Mouse (Mus musculus): ENCODE measurements around the gene Acsl6.

The Acsl6 gene

GRCm38 (mm10) chr11:54307139-54307816 lies 3.7 kb downstream of the Acsl6 start:
- peak; percentile 22 for DNase-seq (ENCODE audit: low spot score)

GRCm38 (mm10) chr11:54310588-54310987 lies 7.0 kb downstream of the Acsl6 start:
- no peak for DNase-seq (ENCODE audit: low spot score)

GRCm38 (mm10) chr11:54312021-54312420 lies 8.4 kb downstream of the Acsl6 start:
- DNase-seq (ENCODE audit: low spot score), result no peak

- DNase-seq (ENCODE audit: low spot score), result no peak
Measured at GRCm38 (mm10) chr11:54312603-54313002, 9.0 kb downstream of the Acsl6 start.

- DNase-seq (ENCODE audit: low spot score), result no peak
Measured at GRCm38 (mm10) chr11:54313391-54314360, 10.1 kb downstream of the Acsl6 start.

GRCm38 (mm10) chr11:54314740-54315139 lies 11.1 kb downstream of the Acsl6 start:
- DNase-seq (ENCODE audit: low spot score), result no peak

- no peak for DNase-seq (ENCODE audit: low spot score)
Measured at GRCm38 (mm10) chr11:54315336-54315735, 11.7 kb downstream of the Acsl6 start.

GRCm38 (mm10) chr11:54317361-54317760 lies 13.8 kb downstream of the Acsl6 start:
- no peak for DNase-seq (ENCODE audit: low spot score)

- no peak for DNase-seq (ENCODE audit: low spot score)
Measured at GRCm38 (mm10) chr11:54317795-54318194, 14.2 kb downstream of the Acsl6 start.

- no peak for DNase-seq (ENCODE audit: low spot score)
Measured at GRCm38 (mm10) chr11:54321802-54322532, 18.4 kb downstream of the Acsl6 start.

GRCm38 (mm10) chr11:54331463-54332183 lies 28.0 kb downstream of the Acsl6 start:
- no peak for DNase-seq (ENCODE audit: low spot score)

- DNase-seq (ENCODE audit: low spot score), result no peak
Measured at GRCm38 (mm10) chr11:54336165-54336707, 32.6 kb downstream of the Acsl6 start.

GRCm38 (mm10) chr11:54343703-54344102 lies 40.1 kb downstream of the Acsl6 start:
- no peak for DNase-seq (ENCODE audit: low spot score)

- no peak for DNase-seq (ENCODE audit: low spot score)
Measured at GRCm38 (mm10) chr11:54351704-54352103, 48.1 kb downstream of the Acsl6 start.

GRCm38 (mm10) chr11:54353121-54353576 lies 49.6 kb downstream of the Acsl6 start:
- DNase-seq (ENCODE audit: low spot score), result no peak

GRCm38 (mm10) chr11:54354595-54355563 lies 51.3 kb downstream of the Acsl6 start:
- no peak for DNase-seq (ENCODE audit: low spot score)

GRCm38 (mm10) chr11:54355564-54355955 lies 52.0 kb downstream of the Acsl6 start:
- no peak for DNase-seq (ENCODE audit: low spot score)

GRCm38 (mm10) chr11:54356676-54357075 lies 53.1 kb downstream of the Acsl6 start:
- DNase-seq (ENCODE audit: low spot score), result peak; percentile 20

- no peak for DNase-seq (ENCODE audit: low spot score)
Measured at GRCm38 (mm10) chr11:54372553-54372952, 69.0 kb downstream of the Acsl6 start.

GRCm38 (mm10) chr11:54390386-54390785 lies 86.8 kb downstream of the Acsl6 start:
- no peak for DNase-seq (ENCODE audit: low spot score)

Data from spleen, adult 12 weeks (tissue).